Mouse (Mus musculus) heart, adult 9 months (tissue): ENCODE measurements around the gene Mfge8.

ENCODE experiments used
- DNase-seq, 2 experiments: peaks; one replicate each; pipeline ENCODE4 v3.0.0; 2022; ENCODE audit warnings: low spot score in 2 of 2

The Mfge8 gene

DNA sequence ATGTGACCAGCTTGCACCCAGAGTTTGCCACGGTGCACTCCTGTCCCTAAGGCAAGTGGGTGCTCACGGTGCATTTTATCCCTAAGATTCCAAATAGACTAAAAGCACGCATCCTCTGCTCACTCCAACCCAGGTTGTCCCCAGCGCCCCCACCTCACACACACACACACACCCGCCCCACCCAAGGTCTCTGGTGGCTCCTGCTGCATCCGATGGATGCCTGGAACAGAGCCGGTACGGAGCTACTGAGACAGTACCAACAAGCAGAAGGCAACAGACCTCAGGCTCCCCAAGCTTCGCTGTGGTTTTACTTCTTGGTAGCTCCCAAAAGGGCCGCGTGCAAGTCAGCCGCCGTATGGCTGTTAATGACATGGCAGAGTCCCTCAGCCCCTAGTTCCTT is 18.5 kb downstream of the Mfge8 start:
- DNase-seq = no peak

DNA sequence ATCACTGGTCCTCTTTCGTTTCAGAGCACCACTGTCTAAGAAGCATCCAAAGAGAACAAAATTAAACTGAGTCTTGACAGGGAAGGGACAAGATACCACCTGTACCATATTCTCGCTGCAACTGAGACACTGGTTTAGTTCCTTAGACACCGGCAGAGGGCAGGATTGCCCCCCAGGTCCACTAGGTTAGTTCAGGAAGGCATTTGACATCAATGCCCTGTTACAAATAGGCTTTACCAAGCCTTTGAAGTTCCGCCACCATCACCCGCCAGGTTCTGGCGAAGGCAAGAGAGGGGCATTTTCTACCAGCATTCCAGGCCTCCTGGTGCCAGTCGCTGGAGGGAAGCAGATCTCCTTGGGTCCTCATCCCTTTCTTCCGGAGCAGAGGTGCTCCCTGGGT is 19.0 kb downstream of the Mfge8 start:
- no peak for DNase-seq

DNA sequence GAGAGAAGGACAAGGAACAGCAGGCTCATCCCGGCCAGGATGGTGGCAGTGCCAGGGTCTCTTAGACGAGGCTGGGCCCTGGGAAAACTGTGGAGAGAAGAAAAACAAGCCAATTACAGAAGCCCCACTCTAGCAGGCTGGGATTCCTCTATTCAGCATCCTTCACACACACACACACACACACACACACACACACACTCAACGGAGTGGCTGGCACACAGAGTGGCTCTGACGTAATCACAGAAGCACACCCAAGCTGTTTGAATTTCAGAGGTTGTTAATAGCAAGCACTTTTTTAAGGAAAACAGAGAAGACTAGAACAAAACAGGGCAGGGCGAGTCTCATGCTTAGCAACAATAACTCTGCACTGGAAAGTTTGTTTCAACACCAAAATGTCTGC is 25.4 kb downstream of the Mfge8 start:
- no peak for DNase-seq

GRCm38 (mm10) chr7:79113848-79114247 is 35.0 kb downstream of the Mfge8 start:
- no peak for DNase-seq

DNA sequence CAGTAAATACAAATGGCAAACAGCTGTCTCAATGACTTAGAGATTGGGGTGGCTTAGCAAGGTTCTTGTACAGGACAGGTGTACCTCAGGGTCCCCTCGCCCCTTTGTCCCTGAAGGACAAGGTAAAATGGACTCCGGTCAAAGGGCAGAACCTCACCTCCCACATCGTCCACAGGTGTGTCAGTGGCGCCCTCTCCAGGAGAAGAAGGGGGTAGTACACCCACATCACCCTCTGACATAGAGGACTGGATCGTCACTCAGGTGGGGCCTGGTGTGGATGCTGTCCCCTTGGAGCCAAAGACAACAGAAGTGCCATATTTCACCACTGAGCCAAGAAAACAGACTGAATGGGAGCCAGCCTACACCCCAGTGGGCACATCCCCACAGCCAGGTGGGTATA is 52.4 kb downstream of the Mfge8 start:
- no peak for DNase-seq

DNA sequence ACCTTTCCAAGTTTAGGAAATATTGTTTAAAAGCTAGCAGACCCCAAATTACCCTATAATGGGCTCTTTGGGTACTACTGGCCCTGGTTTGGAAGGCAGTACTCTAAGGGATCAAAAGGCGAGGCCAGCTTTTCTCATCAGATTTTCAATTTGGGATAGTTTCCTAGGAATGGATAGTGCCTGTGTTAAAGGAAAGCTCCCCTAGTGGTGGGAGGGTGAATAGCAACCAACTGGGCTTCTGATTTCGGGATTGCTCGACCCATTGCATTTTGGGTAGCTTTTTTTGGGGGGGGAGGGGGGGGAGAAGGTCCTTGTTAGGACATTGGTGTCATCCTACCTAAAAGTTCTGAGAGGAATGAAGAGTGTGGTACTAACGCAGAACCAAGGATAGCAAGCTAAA is 59.7 kb downstream of the Mfge8 start:
- no peak for DNase-seq
